Mouse (Mus musculus) heart, postnatal 14 days (tissue): ENCODE results near the gene Olfr1495. TPM values are rescaled to one million over a fixed set of nuclear protein-coding genes. Genes with fewer than 3 reads are reported as not detected.
"Not testable (repeated sequence)": the region's sequence is repeated elsewhere in the genome, so short reads cannot be mapped to it uniquely, and the experiment has no call there.

Experiments
- DNase-seq, 2 experiments: peaks; one replicate each; pipeline ENCODE4 v3.0.0; 2021 to 2022
- intact Hi-C: fragments of 180-260 bp; cut with DNase I; formaldehyde crosslinking; loops from one replicate; pipeline ENCODE4 v1.15.1; 2025
- long read RNA-seq, 2 experiments: library from polyadenylated mRNA; stranded (forward); transcript quantifications; one replicate each; pipeline ENCODE4 v2.0.0; 2021
- total RNA-seq, 2 experiments: library from RNA; stranded (reverse); gene quantifications; 2 replicates each; pipeline ENCODE4 v1.2.3; 2021

Gene Olfr1495
- not detected for total RNA-seq
- long read RNA-seq, experiment 1 = 0 reads
- long read RNA-seq, experiment 2 = 0 reads

GRCm38 (mm10) chr19:13764306-13764705 lies at the start of gene Olfr1495:
Olfr1495 (plus strand) TSS chr19:13764606.
- no peak for DNase-seq
- intact Hi-C loops = no loop called here

GRCm38 (mm10) chr19:13722978-13723377 lies 41.4 kb upstream of the Olfr1495 start, which contains the start of gene Olfr1493-ps1:
Olfr1493-ps1 (plus strand) TSS chr19:13723278.
- DNase-seq = no peak

DNA sequence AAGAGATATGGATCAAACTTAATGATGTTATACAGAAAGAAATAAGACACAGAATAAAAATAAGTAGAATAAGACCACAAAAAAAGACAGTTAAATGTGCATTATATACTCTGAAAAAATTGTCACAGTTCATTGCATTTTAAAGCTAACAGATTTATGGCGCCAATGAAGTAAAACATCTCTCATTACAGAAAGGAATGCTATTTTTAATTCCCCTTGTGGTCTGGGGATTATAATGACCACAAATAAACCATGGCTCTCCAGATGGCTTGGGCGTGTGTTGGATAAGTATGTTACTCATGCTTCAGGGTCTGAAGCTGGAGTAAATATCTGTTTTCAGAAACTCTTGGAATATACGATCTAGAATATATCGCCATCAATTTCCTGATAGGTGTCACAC lies 25.0 kb upstream of the Olfr1495 start, which contains the start of gene Olfr1494:
Gene Olfr1494, plus strand, starts transcription at position 301 of the 400 bp plus-strand sequence.
- intact Hi-C loops = no loop called here
- DNase-seq = no peak

More at GRCm38 (mm10) chr19:13722978-13723377, 41.4 kb upstream of the Olfr1495 start, which contains the start of gene Olfr1493-ps1:
- intact Hi-C loops = no loop called here

DNA sequence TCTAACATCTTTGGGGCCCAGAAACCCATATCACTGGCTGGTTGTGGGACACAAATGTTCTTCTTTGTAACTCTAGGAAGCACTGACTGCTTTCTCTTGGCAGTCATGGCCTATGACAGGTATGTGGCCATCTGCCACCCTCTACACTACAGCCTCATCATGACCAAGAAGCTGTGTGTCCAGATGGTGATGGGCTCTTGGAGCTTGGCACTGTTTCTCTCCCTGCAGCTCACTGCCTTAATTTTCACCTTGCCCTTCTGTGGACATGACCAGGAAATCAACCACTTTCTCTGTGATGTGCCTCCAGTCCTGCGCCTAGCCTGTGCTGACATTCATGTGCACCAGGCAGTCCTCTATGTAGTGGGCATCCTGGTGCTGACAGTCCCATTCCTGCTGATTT lies 15.0 kb upstream of the Olfr1495 start:
- intact Hi-C loops = no loop called here
- DNase-seq = no peak

GRCm38 (mm10) chr19:13768565-13769276 lies 4.3 kb downstream of the Olfr1495 start:
- DNase-seq = no peak
- intact Hi-C loops = no loop called here

GRCm38 (mm10) chr19:13777578-13777977 lies 13.2 kb downstream of the Olfr1495 start, which contains the start of gene Olfr1496:
Olfr1496 (plus strand) TSS chr19:13777878.
- intact Hi-C loops = no loop called here

DNA sequence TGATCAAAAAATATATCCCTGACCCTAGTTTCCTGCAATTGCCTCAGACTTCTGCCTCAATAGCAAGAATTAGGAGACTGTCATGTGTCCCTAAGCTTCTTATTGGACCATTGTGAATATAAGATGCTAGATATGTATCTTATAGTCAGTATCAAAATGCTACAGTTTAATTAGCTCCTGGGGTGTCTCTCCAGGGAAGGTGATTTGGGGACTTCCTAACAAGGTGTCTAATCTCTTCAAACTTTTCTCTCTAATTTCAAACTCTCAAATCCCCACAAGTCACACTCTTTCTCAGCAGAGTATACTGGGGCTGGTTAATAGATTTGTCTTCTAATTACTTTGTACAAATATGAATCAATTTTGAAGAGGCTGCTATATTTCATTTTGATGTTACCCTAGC lies 33.7 kb downstream of the Olfr1495 start, which contains the start of gene Olfr1497:
Gene Olfr1497, minus strand, starts transcription at position 101 of the 400 bp plus-strand sequence.
- DNase-seq = no peak

More at GRCm38 (mm10) chr19:13777578-13777977, 13.2 kb downstream of the Olfr1495 start, which contains the start of gene Olfr1496:
- no peak for DNase-seq

DNA sequence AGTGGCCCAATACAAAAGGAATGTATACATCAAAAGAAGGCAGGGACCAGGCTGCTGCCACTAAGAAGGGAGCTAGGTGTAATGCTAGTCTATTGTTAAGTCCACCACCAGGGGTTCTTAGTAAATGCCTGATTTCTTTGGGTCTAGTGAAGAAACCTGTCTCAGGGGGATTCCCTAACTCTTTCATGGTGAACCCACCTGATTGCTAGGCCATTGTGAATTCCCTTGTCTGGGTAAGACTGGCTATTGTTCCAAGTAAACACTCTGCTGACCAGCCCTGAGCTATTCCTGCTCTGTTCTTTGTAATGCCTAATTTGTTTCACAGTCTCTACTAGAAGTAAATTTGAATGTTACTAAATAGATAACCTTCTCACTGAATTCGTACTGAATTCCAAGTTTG lies 41.1 kb downstream of the Olfr1495 start:
- intact Hi-C loops, DNase-seq: not testable (repeated sequence)

More for the DNA sequence above, 33.7 kb downstream of the Olfr1495 start, which contains the start of gene Olfr1497:
- intact Hi-C loops = no loop called here

DNA sequence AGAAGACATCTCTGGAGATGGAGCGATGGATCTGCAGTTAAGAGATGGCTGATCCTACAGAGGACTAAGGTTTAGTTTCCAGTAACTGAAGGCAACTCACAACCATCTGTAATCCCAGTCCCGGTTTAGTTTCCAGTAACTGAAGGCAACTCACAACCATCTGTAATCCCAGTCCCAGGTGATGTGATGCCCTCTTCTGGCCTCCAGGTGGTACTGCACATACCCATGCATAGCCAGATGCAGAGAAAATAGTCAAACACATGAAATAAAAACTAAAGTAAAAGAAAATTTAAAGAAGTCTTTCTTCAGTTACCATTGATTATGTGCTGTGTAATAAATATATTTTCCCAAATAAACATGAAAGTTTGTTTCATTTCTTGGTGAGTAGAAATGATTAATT lies 48.4 kb downstream of the Olfr1495 start:
- DNase-seq = no peak
- intact Hi-C loops = no loop called here

- intact Hi-C loops = no loop called here
- DNase-seq = no peak
Measured at GRCm38 (mm10) chr19:13818827-13819226, 54.4 kb downstream of the Olfr1495 start.

DNA sequence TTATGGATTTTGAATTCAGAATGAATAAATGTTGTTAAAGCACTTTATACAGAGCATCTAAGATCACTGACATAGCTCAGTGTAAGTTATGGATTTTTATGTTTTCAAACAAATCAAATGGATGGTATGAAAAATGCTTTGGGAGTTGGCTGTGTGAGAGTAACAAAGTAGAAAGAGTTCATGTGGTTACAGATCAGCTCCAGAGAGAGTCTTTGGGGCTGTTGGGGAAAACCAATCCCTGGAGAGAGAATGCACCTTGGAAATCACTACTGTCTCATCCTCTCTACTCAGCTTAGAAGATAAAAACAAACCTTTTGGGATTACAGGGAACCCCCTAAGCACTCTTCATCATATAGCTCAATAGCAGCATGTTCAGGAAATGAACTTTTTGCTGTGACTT lies 54.9 kb downstream of the Olfr1495 start, which contains the start of gene Olfr1499:
Gene Olfr1499, minus strand, starts transcription at position 101 of the 400 bp plus-strand sequence.
- no peak for DNase-seq
- intact Hi-C loops = no loop called here

Other genes with a start within 250 kb of the Olfr1495 start
- gene Olfr1480, start 236.7 kb upstream of the Olfr1495 start, total RNA-seq = not detected
- not detected for gene Olfr1484, start 181.1 kb upstream of the Olfr1495 start, total RNA-seq
- gene Olfr1487, start 147.2 kb upstream of the Olfr1495 start, total RNA-seq = not detected
- not detected for gene Olfr1489, start 133.0 kb upstream of the Olfr1495 start, total RNA-seq
- gene Olfr1490, start 113.5 kb upstream of the Olfr1495 start, total RNA-seq = not detected
- not detected for gene Olfr1491, start 67.3 kb upstream of the Olfr1495 start, total RNA-seq
- gene Olfr1493-ps1, start 41.3 kb upstream of the Olfr1495 start, total RNA-seq = not detected
- gene Olfr1494, start 24.9 kb upstream of the Olfr1495 start, total RNA-seq = not detected
- gene Olfr1496, start 13.3 kb downstream of the Olfr1495 start, total RNA-seq = not detected
- gene Olfr1497, start 33.6 kb downstream of the Olfr1495 start, total RNA-seq = not detected
- gene Olfr1499, start 54.8 kb downstream of the Olfr1495 start, total RNA-seq = not detected
- not detected for gene Olfr1500, start 65.9 kb downstream of the Olfr1495 start, total RNA-seq
- gene Olfr1501, start 86.1 kb downstream of the Olfr1495 start, total RNA-seq = not detected
- gene Olfr1502, start 97.2 kb downstream of the Olfr1495 start, total RNA-seq = not detected
- gene Olfr1504, start 133.3 kb downstream of the Olfr1495 start, total RNA-seq = not detected
- not detected for gene Olfr1505, start 148.9 kb downstream of the Olfr1495 start, total RNA-seq